Mouse (Mus musculus): Measurements from ENCODE around the gene Intu. TPM values are rescaled to one million over a fixed set of nuclear protein-coding genes. Genes with fewer than 3 reads are reported as not detected.

Intu gene
- polyA plus RNA-seq, 1 experiment from 2014 or later, result 2.8 TPM

DNA sequence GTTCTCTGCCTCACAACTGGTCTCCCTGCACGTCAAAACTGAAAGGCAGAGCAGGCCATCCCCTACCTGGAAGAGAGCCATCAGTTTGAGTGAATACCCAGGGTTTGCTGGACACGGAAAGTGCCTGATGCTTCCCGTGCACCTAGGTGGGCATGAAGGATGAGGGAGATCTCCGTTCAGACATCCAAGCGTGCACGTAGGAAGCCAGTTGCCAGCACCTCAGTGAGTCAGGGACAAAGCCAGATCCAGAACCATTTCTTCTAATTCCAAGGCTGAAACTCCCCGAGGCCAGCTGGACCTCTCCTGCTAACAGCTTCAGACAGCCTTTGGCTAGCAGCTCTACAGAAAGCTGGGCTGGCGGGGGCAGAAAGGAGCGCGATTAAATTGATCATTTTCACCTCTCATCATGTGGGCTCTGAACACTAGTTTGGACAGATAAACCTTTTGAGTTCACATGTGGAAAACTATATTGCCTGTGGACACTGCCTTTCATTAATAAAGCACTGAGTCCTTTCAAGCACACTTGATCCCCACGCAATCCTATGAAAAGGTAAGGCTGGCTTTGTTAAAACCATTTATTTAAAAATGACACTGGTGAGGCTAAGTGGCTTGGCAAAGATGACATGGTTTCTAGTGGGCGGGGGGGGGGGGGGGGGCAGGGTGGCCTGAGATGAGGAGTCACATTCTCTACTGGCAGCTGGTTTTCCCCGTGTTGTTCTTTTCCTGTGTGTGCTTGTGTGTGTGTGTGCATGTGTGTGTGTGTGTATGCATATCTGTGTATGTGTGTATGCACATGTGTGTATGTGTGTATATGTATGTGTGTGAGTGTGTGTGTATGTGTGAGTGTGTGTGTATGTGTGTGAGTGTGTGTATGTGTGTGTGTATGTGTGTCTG is 17.9 kb upstream of the Intu start:
- WGBS, result 75% methylated on average over 13 of the region's 13 CpGs
- Histone ChIP-seq H3K27ac (replicated peaks) (no peak overlapping the region), H3K4me3 (no peak overlapping the region), H3K4me1 (peaks cover 11% of the 10 kb centered on the region), H3K27me3 (replicated peaks) (no peaks in the 10 kb centered on the region), H3K36me3 (no peaks in the 10 kb centered on the region), H3K4me2 (no peak overlapping the region), H3K9me3 (no peaks in the 10 kb centered on the region), H3K9ac (no peak overlapping the region)
- no peak for ATAC-seq (ENCODE audit: extremely low read depth, insufficient number of reproducible peaks, low FRiP score, low TSS enrichment)

DNA sequence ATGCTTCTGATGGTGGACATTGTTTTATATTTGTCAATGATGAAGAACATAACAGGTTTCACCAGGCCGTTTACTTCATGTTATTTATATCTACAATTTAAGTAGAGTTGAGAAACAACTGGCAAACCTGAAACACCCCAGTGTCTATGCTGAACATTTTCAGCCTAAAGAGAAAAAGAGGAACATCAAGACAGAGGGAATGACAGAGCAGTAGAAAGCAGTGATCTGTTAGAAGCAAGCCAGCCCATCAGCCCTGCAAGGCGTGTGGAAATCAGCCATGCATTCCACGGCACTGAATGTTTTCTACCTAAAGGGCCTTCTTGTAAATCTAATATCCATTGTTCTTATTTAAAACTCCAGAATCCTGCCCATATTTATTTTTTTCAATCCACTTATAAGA is 12.8 kb upstream of the Intu start:
- no peak overlapping the region for H3K4me2 ChIP-seq
- ATAC-seq (ENCODE audit: extremely low read depth, insufficient number of reproducible peaks, low FRiP score, low TSS enrichment), result no peak
- 0 out of 2 replicates have a peak, but pooled peaks cover 5% of the 10 kb centered on the region for H3K4me1 ChIP-seq
- no peak overlapping the region for H3K9ac ChIP-seq
- H3K36me3 ChIP-seq, result no peaks in the 10 kb centered on the region
- WGBS, result 73% methylated on average over 3 of the region's 3 CpGs
- H3K4me3 ChIP-seq, result no peak overlapping the region
- H3K27me3 ChIP-seq (replicated peaks), result no peaks in the 10 kb centered on the region
- no peaks in the 10 kb centered on the region for H3K9me3 ChIP-seq
- no peak overlapping the region for H3K27ac ChIP-seq (replicated peaks)

DNA sequence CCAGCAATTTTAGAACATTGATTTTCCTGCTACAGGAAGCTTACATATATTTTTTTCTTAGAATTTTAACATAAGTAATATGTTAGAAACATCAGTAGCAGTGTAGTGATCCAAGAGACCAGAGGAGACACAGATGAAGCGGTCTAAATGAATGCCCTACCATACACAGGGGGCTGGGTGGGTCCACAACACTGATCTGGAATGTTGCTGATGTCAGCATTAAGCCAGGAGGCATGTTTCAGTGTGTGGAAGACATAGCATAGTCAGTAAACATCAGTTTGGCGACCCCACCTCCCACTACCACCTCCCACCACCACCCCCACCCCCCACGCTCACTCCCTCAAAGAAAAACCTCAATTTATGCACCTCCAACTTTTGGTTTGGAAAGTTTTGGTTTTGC is 11.5 kb upstream of the Intu start:
- H3K4me3 ChIP-seq, result no peak overlapping the region
- no peaks in the 10 kb centered on the region for H3K36me3 ChIP-seq
- no peaks in the 10 kb centered on the region for H3K27me3 ChIP-seq (replicated peaks)
- no peaks in the 10 kb centered on the region for H3K9me3 ChIP-seq
- 69% methylated on average over 3 of the region's 3 CpGs for WGBS
- no peak for ATAC-seq (ENCODE audit: extremely low read depth, insufficient number of reproducible peaks, low FRiP score, low TSS enrichment)
- H3K4me2 ChIP-seq, result no peak overlapping the region
- H3K27ac ChIP-seq (replicated peaks), result no peak overlapping the region
- 0 out of 2 replicates have a peak, but pooled peaks cover 5% of the 10 kb centered on the region for H3K4me1 ChIP-seq
- no peak overlapping the region for H3K9ac ChIP-seq

DNA sequence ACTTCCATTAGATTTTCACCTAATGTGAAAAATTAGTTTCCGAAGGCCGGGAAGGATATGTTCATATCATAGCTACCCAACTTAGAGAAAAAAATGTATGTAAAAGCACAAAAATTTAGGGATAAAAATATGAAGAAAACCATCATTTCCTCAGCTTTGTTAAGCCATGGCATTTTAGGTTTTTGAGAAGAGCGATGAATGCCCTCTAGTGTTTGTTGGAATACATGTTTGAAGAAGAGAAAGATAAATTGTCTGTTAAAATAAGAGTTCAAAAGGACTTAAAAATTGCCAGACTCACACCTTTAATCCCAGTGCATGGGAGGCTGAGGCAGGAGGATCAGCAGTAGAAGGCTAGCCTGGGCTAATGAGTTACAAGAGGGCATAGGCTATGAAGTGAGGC is 10.5 kb upstream of the Intu start:
- 90% methylated on average over 3 of the region's 3 CpGs for WGBS
- Histone ChIP-seq H3K27ac (replicated peaks) (no peak overlapping the region), H3K9me3 (no peaks in the 10 kb centered on the region), H3K9ac (no peak overlapping the region), H3K27me3 (replicated peaks) (no peaks in the 10 kb centered on the region), H3K4me2 (no peak overlapping the region), H3K36me3 (no peaks in the 10 kb centered on the region), H3K4me1 (0 out of 2 replicates have a peak, but pooled peaks cover 5% of the 10 kb centered on the region), H3K4me3 (no peak overlapping the region)
- no peak for ATAC-seq (ENCODE audit: extremely low read depth, insufficient number of reproducible peaks, low FRiP score, low TSS enrichment)

DNA sequence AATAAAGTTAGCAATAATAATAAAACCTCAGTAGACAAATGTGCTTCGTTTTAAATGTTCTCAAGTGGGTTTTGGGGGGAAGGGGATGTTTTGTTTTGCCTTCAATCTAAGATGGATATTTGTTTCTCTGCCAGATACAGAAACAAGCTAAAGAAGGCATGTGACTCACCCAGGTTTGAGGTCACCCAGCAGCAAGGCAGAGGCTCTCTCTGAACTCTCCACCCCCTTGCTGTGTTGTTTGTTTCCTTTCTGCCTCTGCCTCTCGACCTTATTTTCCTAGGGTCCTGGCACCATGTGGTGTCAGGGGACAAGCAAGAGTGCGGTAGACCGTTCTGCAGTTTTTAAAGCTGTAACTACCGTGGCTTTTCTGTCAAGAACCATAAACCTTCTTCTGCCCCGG is 8.6 kb upstream of the Intu start:
- 0 out of 2 replicates have a peak overlapping the region, but pooled peaks have one; percentile 26 for H3K4me3 ChIP-seq
- no peaks in the 10 kb centered on the region for H3K9me3 ChIP-seq
- WGBS, result 20% methylated on average over 6 of the region's 6 CpGs
- peaks cover 11% of the 10 kb centered on the region for H3K27me3 ChIP-seq (replicated peaks)
- H3K9ac ChIP-seq, result peak overlapping the region; percentile 5; the same call in 1 of the 2 replicates
- no peak overlapping the region for H3K27ac ChIP-seq (replicated peaks)
- ATAC-seq (ENCODE audit: extremely low read depth, insufficient number of reproducible peaks, low FRiP score, low TSS enrichment), result no peak
- peak overlapping the region; percentile 57 for H3K4me2 ChIP-seq
- H3K36me3 ChIP-seq, result no peaks in the 10 kb centered on the region
- 0 out of 2 replicates have a peak, but pooled peaks cover 9% of the 10 kb centered on the region for H3K4me1 ChIP-seq

DNA sequence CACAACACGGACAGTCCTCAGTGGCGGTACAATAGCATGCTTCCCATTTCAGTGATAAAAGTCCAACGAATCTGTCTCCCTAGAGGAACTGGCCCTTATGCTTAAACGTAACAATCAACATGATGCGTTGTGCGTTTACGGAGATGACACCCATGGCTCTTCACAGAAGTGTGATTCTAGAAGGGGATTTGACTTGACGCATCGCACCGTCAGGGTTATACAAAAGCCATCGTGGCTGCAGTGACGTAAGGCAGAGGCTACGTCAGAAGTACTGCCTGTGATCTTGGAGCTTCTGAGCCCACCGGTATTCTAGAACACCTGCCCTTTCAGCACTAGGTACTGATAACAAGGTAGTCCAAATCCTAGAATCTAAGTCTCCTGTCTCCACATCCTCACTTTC is 8.2 kb upstream of the Intu start:
- peaks cover 13% of the 10 kb centered on the region; the same call in 1 of the 2 replicates for H3K4me1 ChIP-seq
- H3K27ac ChIP-seq (replicated peaks), result no peak overlapping the region
- H3K4me3 ChIP-seq, result peak overlapping the region; percentile 26; the same call in 1 of the 2 replicates
- peak overlapping the region; percentile 5; the same call in 1 of the 2 replicates for H3K9ac ChIP-seq
- 43% methylated on average over 14 of the region's 14 CpGs for WGBS
- H3K36me3 ChIP-seq, result no peaks in the 10 kb centered on the region
- H3K9me3 ChIP-seq, result no peaks in the 10 kb centered on the region
- peak overlapping the region; percentile 57 for H3K4me2 ChIP-seq
- ATAC-seq (ENCODE audit: extremely low read depth, insufficient number of reproducible peaks, low FRiP score, low TSS enrichment), result no peak
- peaks cover 11% of the 10 kb centered on the region for H3K27me3 ChIP-seq (replicated peaks)

DNA sequence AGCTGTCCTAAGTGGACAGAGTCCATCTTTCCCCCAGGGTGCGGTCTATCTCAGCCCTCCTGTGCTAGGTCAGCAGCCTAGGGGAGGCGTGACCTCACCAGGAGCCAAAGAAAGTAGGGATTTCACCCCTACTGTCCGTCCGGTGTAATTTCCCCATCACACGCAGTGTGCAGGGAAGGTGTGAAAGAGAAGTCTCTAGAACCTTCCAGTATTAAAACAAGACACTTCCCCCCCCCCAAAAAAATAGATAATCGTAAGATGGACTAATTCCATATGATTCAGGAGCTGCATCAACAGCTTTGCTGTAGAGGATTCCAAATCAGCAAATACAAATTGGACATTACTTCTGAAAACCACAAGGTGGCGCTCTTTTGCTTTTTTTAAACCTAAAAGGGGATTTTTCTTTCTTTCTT is 7.7 kb upstream of the Intu start:
- ATAC-seq (ENCODE audit: extremely low read depth, insufficient number of reproducible peaks, low FRiP score, low TSS enrichment), result no peak
- H3K4me3 ChIP-seq, result peak overlapping the region; percentile 26

DNA sequence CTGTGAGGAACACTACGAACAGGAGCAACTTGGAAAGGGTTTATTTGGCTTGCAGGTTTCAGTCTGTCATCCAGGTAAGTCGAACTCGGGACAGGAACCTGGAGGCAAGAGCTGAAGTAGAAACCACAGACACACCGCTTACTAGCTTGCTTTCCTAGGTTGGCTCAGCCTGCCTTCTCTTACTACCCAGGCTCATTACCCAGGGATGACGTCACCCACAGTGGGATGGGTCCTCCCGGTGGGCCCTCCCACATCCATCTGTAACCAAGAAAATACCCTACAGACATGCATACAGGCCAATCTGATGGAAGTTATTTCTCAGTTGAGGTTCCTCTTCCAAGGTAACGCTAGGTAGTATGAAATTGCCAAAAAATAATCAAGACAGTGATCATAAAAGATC is 6.2 kb upstream of the Intu start:
- Histone ChIP-seq H3K27me3 (replicated peaks) (peaks cover 16% of the 10 kb centered on the region), H3K4me2 (no peak overlapping the region), H3K4me1 (peaks cover 26% of the 10 kb centered on the region), H3K27ac (replicated peaks) (no peak overlapping the region), H3K36me3 (no peaks in the 10 kb centered on the region), H3K4me3 (no peak overlapping the region), H3K9me3 (no peaks in the 10 kb centered on the region), H3K9ac (no peak overlapping the region)
- WGBS, result 81% methylated on average over 7 of the region's 7 CpGs
- no peak for ATAC-seq (ENCODE audit: extremely low read depth, insufficient number of reproducible peaks, low FRiP score, low TSS enrichment)

More for the DNA sequence above, 7.7 kb upstream of the Intu start:
- Histone ChIP-seq H3K27ac (replicated peaks) (no peak overlapping the region), H3K9ac (no peak overlapping the region), H3K9me3 (no peaks in the 10 kb centered on the region), H3K27me3 (replicated peaks) (peaks cover 14% of the 10 kb centered on the region), H3K36me3 (no peaks in the 10 kb centered on the region), H3K4me1 (peaks cover 18% of the 10 kb centered on the region), H3K4me2 (peak overlapping the region; percentile 57)
- WGBS, result 11% methylated on average over 7 of the region's 7 CpGs

DNA sequence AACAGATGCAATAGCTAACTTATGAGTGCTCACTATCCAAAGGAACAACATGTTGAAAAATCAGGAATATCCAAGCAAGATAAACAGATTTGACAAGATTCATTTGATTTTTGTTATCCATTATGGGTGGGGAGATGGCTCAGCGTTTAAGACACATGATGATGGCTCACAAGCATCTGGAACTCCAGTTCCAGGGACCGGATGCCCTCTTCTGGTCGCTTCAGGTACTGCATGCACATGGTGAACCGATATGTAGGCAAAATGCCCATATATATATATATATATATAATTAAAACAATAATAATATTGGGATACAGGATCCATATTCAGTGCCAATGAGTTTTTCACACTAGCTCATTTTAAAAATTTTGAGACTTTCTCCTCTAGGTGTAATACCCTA is 5.7 kb upstream of the Intu start:
- Histone ChIP-seq H3K4me3 (no peak overlapping the region), H3K36me3 (no peaks in the 10 kb centered on the region), H3K9me3 (no peaks in the 10 kb centered on the region), H3K27me3 (replicated peaks) (peaks cover 19% of the 10 kb centered on the region), H3K4me1 (peaks cover 26% of the 10 kb centered on the region), H3K27ac (replicated peaks) (no peak overlapping the region), H3K4me2 (no peak overlapping the region), H3K9ac (no peak overlapping the region)
- ATAC-seq (ENCODE audit: extremely low read depth, insufficient number of reproducible peaks, low FRiP score, low TSS enrichment), result no peak
- WGBS, result 25% methylated on average over 4 of the region's 4 CpGs

DNA sequence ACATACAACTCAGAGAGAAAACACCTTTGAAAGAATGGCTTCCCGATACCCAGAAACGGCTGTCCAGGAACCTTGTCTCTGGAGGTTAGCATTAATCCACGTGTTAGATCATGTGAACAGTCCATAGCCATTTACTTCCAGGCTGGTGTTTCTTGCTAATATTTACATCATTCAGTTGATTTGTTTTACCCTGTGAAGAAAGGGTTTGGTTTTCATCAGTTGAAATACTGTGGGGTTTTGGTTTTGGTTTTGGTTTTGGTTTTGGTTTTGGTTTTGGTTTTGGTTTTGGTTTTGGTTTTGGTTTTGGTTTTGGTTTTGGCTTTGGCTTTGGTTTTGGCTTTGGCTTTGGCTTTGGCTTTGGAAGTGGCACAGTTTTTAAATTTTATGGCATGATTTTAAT is 5.0 kb upstream of the Intu start:
- H3K9me3 ChIP-seq, result no peaks in the 10 kb centered on the region

DNA sequence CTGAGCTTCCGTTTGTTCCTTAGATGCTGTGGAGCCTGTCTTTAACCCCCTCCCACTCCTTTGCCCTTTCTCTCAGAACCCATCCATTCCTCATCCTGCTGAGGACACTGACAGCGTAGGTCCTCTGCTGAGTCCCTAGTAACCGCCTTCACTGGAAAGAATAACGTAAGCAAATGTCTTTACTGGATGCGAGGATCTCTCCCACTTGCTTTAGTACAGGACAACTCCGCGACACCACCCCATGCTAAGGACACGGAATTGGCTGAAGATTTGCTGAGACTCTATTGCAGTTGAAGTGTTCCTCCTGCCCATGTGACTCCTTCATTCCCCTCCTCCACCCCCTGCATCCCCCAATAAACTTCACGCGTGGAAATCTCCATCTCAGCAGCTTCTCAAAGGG is 3.9 kb upstream of the Intu start:
- peaks cover 35% of the 10 kb centered on the region for H3K4me1 ChIP-seq
- WGBS, result 44% methylated on average over 10 of the region's 10 CpGs
- no peak overlapping the region for H3K9ac ChIP-seq
- H3K4me2 ChIP-seq, result no peak overlapping the region
- no peak overlapping the region for H3K27ac ChIP-seq (replicated peaks)
- H3K4me3 ChIP-seq, result no peak overlapping the region
- no peak for ATAC-seq (ENCODE audit: extremely low read depth, insufficient number of reproducible peaks, low FRiP score, low TSS enrichment)
- H3K27me3 ChIP-seq (replicated peaks), result peaks cover 33% of the 10 kb centered on the region
- no peaks in the 10 kb centered on the region for H3K9me3 ChIP-seq
- no peaks in the 10 kb centered on the region for H3K36me3 ChIP-seq

More for the DNA sequence above, 5.0 kb upstream of the Intu start:
- 79% methylated on average over 3 of the region's 3 CpGs for WGBS
- H3K36me3 ChIP-seq, result no peaks in the 10 kb centered on the region
- H3K27ac ChIP-seq (replicated peaks), result no peak overlapping the region
- H3K4me3 ChIP-seq, result no peak overlapping the region
- H3K4me2 ChIP-seq, result no peak overlapping the region
- peaks cover 28% of the 10 kb centered on the region for H3K4me1 ChIP-seq
- H3K27me3 ChIP-seq (replicated peaks), result peaks cover 22% of the 10 kb centered on the region
- ATAC-seq (ENCODE audit: extremely low read depth, insufficient number of reproducible peaks, low FRiP score, low TSS enrichment), result no peak
- no peak overlapping the region for H3K9ac ChIP-seq
